Mouse (Mus musculus): ENCODE results near the gene Lgsn. TPM values are rescaled to one million over a fixed set of nuclear protein-coding genes. Genes with fewer than 3 reads are reported as not detected.
A peak's percentile ranks its signal among the peaks of the same experiment; 100 is the strongest.

The Lgsn gene
- polyA plus RNA-seq, 1 experiment from 2014 or later: not detected

GRCm38 (mm10) chr1:31165326-31166121, 10.7 kb upstream of the Lgsn start:
- H3K36me3 ChIP-seq: no peaks in the 10 kb centered on the region
- ATAC-seq (replicated peaks; ENCODE audit: low FRiP score): no peak
- H3K4me1 ChIP-seq: peaks cover 5% of the 10 kb centered on the region; the same call in 1 of the 2 replicates
- 85% methylated on average over 7 of the region's 7 CpGs for WGBS
- H3K9me3 ChIP-seq (replicated peaks): no peaks in the 10 kb centered on the region
- H3K27ac ChIP-seq: no peak overlapping the region
- H3K9ac ChIP-seq: no peak overlapping the region
- H3K4me3 ChIP-seq (replicated peaks): no peak overlapping the region
- no peaks in the 10 kb centered on the region for H3K27me3 ChIP-seq
- H3K4me2 ChIP-seq: no peak overlapping the region

GRCm38 (mm10) chr1:31175401-31175800, 800 bp upstream of the Lgsn start:
- 87% methylated on average over 3 of the region's 3 CpGs for WGBS
- ATAC-seq (replicated peaks; ENCODE audit: low FRiP score): no peak

GRCm38 (mm10) chr1:31178264-31178663, 2.1 kb downstream of the Lgsn start:
- WGBS: 71% methylated on average over 1 of the region's 1 CpGs
- no peak for ATAC-seq (replicated peaks; ENCODE audit: low FRiP score)
- no peak overlapping the region for H3K27ac ChIP-seq

More at GRCm38 (mm10) chr1:31175401-31175800, 800 bp upstream of the Lgsn start:
- Histone ChIP-seq H3K4me3 (replicated peaks) (no peak overlapping the region), H3K9ac (no peak overlapping the region), H3K36me3 (no peaks in the 10 kb centered on the region), H3K4me1 (no peaks in the 10 kb centered on the region), H3K4me2 (no peak overlapping the region), H3K9me3 (replicated peaks) (no peaks in the 10 kb centered on the region), H3K27me3 (no peaks in the 10 kb centered on the region), H3K27ac (no peak overlapping the region)

GRCm38 (mm10) chr1:31190237-31190866, 14.2 kb downstream of the Lgsn start:
- no peak overlapping the region for H3K4me3 ChIP-seq (replicated peaks)
- WGBS: 54% methylated on average over 10 of the region's 10 CpGs
- peak; percentile 67; the same call in 1 of the 2 replicates for ATAC-seq (replicated peaks; ENCODE audit: low FRiP score)
- H3K27ac ChIP-seq: no peak overlapping the region
- no peaks in the 10 kb centered on the region for H3K27me3 ChIP-seq
- H3K36me3 ChIP-seq: no peaks in the 10 kb centered on the region
- no peaks in the 10 kb centered on the region for H3K4me1 ChIP-seq
- H3K9ac ChIP-seq: no peak overlapping the region
- H3K9me3 ChIP-seq (replicated peaks): no peaks in the 10 kb centered on the region
- no peak overlapping the region for H3K4me2 ChIP-seq

More at GRCm38 (mm10) chr1:31178264-31178663, 2.1 kb downstream of the Lgsn start:
- Histone ChIP-seq H3K27me3 (no peaks in the 10 kb centered on the region), H3K4me1 (no peaks in the 10 kb centered on the region), H3K4me3 (replicated peaks) (no peak overlapping the region), H3K9ac (no peak overlapping the region), H3K9me3 (replicated peaks) (no peaks in the 10 kb centered on the region), H3K4me2 (no peak overlapping the region), H3K36me3 (no peaks in the 10 kb centered on the region)

- Histone ChIP-seq H3K4me1 (no peaks in the 10 kb centered on the region), H3K36me3 (no peaks in the 10 kb centered on the region), H3K27ac (no peak overlapping the region), H3K4me2 (no peak overlapping the region), H3K4me3 (replicated peaks) (no peak overlapping the region), H3K27me3 (no peaks in the 10 kb centered on the region), H3K9me3 (replicated peaks) (no peaks in the 10 kb centered on the region), H3K9ac (no peak overlapping the region)
- WGBS: 78% methylated on average over 1 of the region's 1 CpGs
- no peak for ATAC-seq (replicated peaks; ENCODE audit: low FRiP score)
These were observed 19.4 kb downstream of the Lgsn start for GRCm38 (mm10) chr1:31195633-31196032.

- no peaks in the 10 kb centered on the region for H3K9me3 ChIP-seq (replicated peaks)
- H3K4me2 ChIP-seq: no peak overlapping the region
- WGBS: 91% methylated on average over 3 of the region's 3 CpGs
- no peak for ATAC-seq (replicated peaks; ENCODE audit: low FRiP score)
- H3K4me1 ChIP-seq: no peaks in the 10 kb centered on the region
- no peak overlapping the region for H3K27ac ChIP-seq
- no peak overlapping the region for H3K9ac ChIP-seq
- H3K27me3 ChIP-seq: no peaks in the 10 kb centered on the region
- no peaks in the 10 kb centered on the region for H3K36me3 ChIP-seq
- no peak overlapping the region for H3K4me3 ChIP-seq (replicated peaks)
These were observed 20.8 kb downstream of the Lgsn start for GRCm38 (mm10) chr1:31196959-31197358.

GRCm38 (mm10) chr1:31203771-31204170, 27.6 kb downstream of the Lgsn start:
- no peak overlapping the region for H3K27ac ChIP-seq
- 84% methylated on average over 10 of the region's 10 CpGs for WGBS
- ATAC-seq (replicated peaks; ENCODE audit: low FRiP score): no peak

GRCm38 (mm10) chr1:31205346-31205745, 29.1 kb downstream of the Lgsn start:
- no peak overlapping the region for H3K9ac ChIP-seq
- no peak overlapping the region for H3K4me3 ChIP-seq (replicated peaks)
- no peaks in the 10 kb centered on the region for H3K27me3 ChIP-seq
- no peaks in the 10 kb centered on the region for H3K36me3 ChIP-seq
- H3K4me1 ChIP-seq: no peaks in the 10 kb centered on the region
- ATAC-seq (replicated peaks; ENCODE audit: low FRiP score): no peak
- H3K9me3 ChIP-seq (replicated peaks): no peaks in the 10 kb centered on the region
- H3K27ac ChIP-seq: no peak overlapping the region
- H3K4me2 ChIP-seq: no peak overlapping the region
- 78% methylated on average over 7 of the region's 7 CpGs for WGBS

More at GRCm38 (mm10) chr1:31203771-31204170, 27.6 kb downstream of the Lgsn start:
- no peak overlapping the region for H3K9ac ChIP-seq
- H3K4me2 ChIP-seq: no peak overlapping the region
- H3K9me3 ChIP-seq (replicated peaks): no peaks in the 10 kb centered on the region
- H3K4me1 ChIP-seq: no peaks in the 10 kb centered on the region
- no peaks in the 10 kb centered on the region for H3K27me3 ChIP-seq
- no peak overlapping the region for H3K4me3 ChIP-seq (replicated peaks)
- H3K36me3 ChIP-seq: no peaks in the 10 kb centered on the region

- no peak overlapping the region for H3K9ac ChIP-seq
- no peaks in the 10 kb centered on the region for H3K36me3 ChIP-seq
- no peak overlapping the region for H3K4me3 ChIP-seq (replicated peaks)
- no peaks in the 10 kb centered on the region for H3K27me3 ChIP-seq
- no peaks in the 10 kb centered on the region for H3K9me3 ChIP-seq (replicated peaks)
- no peak overlapping the region for H3K27ac ChIP-seq
- H3K4me2 ChIP-seq: no peak overlapping the region
- no peak for ATAC-seq (replicated peaks; ENCODE audit: low FRiP score)
- WGBS: 79% methylated on average over 3 of the region's 3 CpGs
- H3K4me1 ChIP-seq: no peaks in the 10 kb centered on the region
These were observed 29.6 kb downstream of the Lgsn start for GRCm38 (mm10) chr1:31205770-31206169.

- WGBS: under 1% methylated on average over 5 of the region's 5 CpGs
- no peak overlapping the region for H3K9ac ChIP-seq
- no peaks in the 10 kb centered on the region for H3K4me1 ChIP-seq
- H3K4me3 ChIP-seq (replicated peaks): no peak overlapping the region
- no peak overlapping the region for H3K4me2 ChIP-seq
- no peaks in the 10 kb centered on the region for H3K9me3 ChIP-seq (replicated peaks)
- H3K36me3 ChIP-seq: no peaks in the 10 kb centered on the region
- no peak overlapping the region for H3K27ac ChIP-seq
- ATAC-seq (replicated peaks; ENCODE audit: low FRiP score): no peak
- no peaks in the 10 kb centered on the region for H3K27me3 ChIP-seq
These were observed 33.9 kb downstream of the Lgsn start for GRCm38 (mm10) chr1:31210144-31210543.

- Histone ChIP-seq H3K4me2 (no peak overlapping the region), H3K4me1 (no peaks in the 10 kb centered on the region), H3K36me3 (no peaks in the 10 kb centered on the region), H3K9me3 (replicated peaks) (no peaks in the 10 kb centered on the region), H3K27me3 (no peaks in the 10 kb centered on the region), H3K27ac (no peak overlapping the region), H3K9ac (no peak overlapping the region), H3K4me3 (replicated peaks) (no peak overlapping the region)
- 60% methylated on average over 1 of the region's 1 CpGs for WGBS
- ATAC-seq (replicated peaks; ENCODE audit: low FRiP score): no peak
These were observed 38.6 kb downstream of the Lgsn start for GRCm38 (mm10) chr1:31214831-31215230.

- Histone ChIP-seq H3K4me3 (replicated peaks) (no peak overlapping the region), H3K27ac (no peak overlapping the region), H3K4me1 (no peaks in the 10 kb centered on the region), H3K9ac (no peak overlapping the region), H3K27me3 (no peaks in the 10 kb centered on the region), H3K9me3 (replicated peaks) (no peaks in the 10 kb centered on the region), H3K36me3 (no peaks in the 10 kb centered on the region), H3K4me2 (no peak overlapping the region)
- no peak for ATAC-seq (replicated peaks; ENCODE audit: low FRiP score)
- WGBS: 90% methylated on average over 4 of the region's 4 CpGs
These were observed 44.5 kb downstream of the Lgsn start for GRCm38 (mm10) chr1:31220599-31221250.
